Mouse (Mus musculus): ENCODE measurements around the gene Ubl3.

- no peak for TF ChIP-seq POLR2A (IDR thresholded peaks at IDR 0.05; ENCODE audit: low read depth, low read length)
- TF ChIP-seq CTCF (IDR thresholded peaks at IDR 0.05; ENCODE audit: extremely low read depth, insufficient read depth, insufficient read length, insufficient replicate concordance), result no peak
Measured at GRCm38 (mm10) chr5:148463783-148464294, 88.8 kb downstream of the Ubl3 start.
